Mouse (Mus musculus) thymus, postnatal 10 days (tissue): ENCODE measurements at regions not wholly inside any gene's neighbourhood (a gene's known extent, or its start where the extent isn't known, plus 50 kb on each side); places are given as distances from the start of the nearest gene placed in this dataset.
"Not testable (repeated sequence)": the region's sequence is repeated elsewhere in the genome, so short reads cannot be mapped to it uniquely, and the experiment has no call there.

Source experiments
- DNase-seq, 2 experiments: peaks; one replicate each; pipeline ENCODE4 v3.0.0; 2021; ENCODE audit warnings: low spot score in 2 of 2

- no peak for DNase-seq
Measured at GRCm38 (mm10) chr2:166324439-166324838, 169.0 kb upstream of the Sulf2 start.

- DNase-seq = no peak
Measured at GRCm38 (mm10) chr2:166322668-166323043, 167.2 kb upstream of the Sulf2 start.

- no peak for DNase-seq
Measured at GRCm38 (mm10) chr2:166321992-166322667, 166.7 kb upstream of the Sulf2 start.

DNA sequence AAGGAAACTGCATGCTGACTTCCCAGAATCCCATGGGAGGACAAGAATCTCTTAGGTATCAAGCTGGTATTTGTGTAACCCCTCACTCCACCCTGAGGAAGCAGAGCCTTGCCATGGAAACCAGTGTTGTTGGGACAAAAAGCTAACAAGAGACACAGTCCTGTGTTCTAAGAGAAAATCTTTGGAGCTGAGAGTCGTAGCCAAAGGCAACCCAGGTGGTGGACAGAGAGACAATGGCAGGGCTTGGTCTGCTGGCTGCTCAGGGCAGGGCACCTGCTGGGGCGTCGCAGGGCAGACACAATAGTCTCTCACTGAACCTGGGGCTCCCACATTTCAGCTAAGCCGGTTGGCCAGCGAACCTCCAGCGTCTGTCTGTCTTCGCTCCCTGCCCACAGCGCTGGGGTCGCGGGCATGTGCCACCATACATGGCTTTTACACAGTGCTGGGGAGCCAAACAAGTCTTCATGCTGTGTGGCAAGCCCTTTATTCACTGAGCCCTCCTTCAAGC, 161.0 kb upstream of the Sulf2 start:
- DNase-seq = no peak

DNA sequence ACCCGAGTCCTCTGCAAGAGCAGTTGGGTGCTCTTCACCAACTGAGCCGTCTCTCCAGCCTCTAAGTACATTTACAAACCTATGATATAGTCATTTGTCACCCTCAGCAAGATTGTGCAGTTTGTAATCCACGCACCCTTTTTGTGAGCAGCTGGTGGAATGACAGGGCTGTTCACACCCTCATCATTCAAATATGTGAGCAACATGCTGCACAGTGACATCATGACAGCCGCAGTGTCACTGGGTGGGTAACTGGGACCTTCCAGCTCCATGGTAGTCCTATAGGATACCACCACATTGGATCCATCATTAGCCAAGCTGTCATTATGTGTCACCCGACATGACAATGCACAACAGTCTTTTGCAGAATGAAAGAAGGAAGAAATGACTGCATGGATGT, 155.0 kb upstream of the Sulf2 start:
- DNase-seq = no peak

- no peak for DNase-seq
Measured at GRCm38 (mm10) chr2:166309882-166310281, 154.4 kb upstream of the Sulf2 start.

GRCm38 (mm10) chr2:166307551-166307950, 152.1 kb upstream of the Sulf2 start:
- DNase-seq = no peak

- DNase-seq = no peak
Measured at GRCm38 (mm10) chr2:166305044-166306002, 149.9 kb upstream of the Sulf2 start.

DNA sequence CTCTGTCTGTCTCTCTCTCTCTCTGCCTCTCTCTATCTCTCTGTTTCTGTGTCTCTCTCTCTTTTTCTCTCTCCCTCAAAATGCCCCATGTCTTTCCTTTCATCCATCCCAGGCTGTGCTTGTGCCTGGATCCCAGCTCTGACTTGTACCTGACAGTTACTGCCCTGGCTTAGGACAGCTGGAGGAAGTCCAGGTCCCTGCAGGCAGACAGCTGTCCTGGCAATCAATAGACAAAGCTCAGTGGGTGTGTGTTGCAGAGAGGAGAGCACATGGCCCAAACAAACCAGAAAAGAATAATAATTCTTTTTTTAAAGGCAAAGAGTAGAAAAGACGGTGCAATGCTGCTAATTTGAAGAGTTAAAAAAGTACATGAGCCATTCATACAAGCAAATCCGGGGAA, 148.4 kb upstream of the Sulf2 start:
- no peak for DNase-seq

- no peak for DNase-seq
Measured at GRCm38 (mm10) chr2:166301161-166301560, 145.7 kb upstream of the Sulf2 start.

DNA sequence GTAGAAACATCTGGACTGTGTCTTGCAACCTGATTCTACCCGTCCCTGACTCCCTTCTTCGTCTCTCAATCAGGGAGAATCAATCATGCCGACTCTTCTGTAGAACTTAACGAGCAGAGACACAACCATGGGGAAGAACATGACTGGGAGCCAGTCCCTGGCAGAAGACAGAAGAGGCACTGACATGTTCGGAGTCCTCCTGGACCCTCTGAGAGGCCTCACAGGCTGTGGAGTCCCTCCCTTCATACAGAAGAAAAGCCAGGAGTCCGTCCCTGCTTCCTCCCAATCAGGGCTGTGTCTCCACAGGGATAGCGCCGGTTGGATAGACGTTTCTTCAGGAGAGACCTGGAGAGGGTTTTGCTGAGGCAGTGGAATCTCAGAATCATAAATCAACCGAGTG, 139.2 kb upstream of the Sulf2 start:
- no peak for DNase-seq

DNA sequence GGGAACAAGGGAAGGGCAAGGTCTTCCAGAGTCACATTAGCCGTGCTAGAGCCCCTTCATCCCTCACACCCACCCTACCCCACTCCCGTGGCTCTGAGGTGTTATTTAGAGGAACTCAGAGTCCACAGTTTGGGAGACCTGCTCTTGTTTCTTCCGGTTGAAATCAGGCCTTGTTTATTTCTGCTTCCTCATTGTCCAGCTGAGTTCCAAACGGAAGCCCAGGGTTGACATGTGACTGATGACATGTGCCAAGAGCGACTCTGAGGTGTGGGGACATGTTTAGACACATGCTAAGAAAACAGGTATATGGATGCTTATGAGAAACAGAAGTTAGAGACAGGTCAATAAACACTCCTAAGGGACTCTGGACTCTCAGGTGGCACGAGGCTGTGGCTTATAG, 137.5 kb upstream of the Sulf2 start:
- no peak for DNase-seq

DNA sequence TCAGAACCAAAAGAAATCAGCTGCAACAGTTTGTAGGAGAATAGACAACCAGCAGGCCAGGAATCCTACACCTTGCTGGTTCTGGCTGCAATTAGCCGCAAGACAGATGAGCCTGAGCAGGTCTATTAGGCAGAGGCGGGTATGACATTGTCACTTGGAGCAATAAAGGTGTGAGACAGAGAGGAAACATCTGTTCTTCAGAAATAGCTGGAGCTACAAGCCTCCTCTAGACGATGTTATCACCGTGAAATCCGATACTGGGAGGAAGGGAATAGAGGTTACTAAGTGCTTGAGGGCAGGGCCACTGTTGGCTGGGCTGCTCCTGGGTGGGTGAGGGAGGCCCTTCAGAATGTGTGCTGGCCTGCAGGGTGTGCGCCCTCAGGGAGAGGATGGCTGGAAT, 135.8 kb upstream of the Sulf2 start:
- no peak for DNase-seq

GRCm38 (mm10) chr2:166290826-166291225, 135.4 kb upstream of the Sulf2 start:
- DNase-seq = no peak

GRCm38 (mm10) chr2:166289198-166289597, 133.7 kb upstream of the Sulf2 start:
- DNase-seq = no peak

DNA sequence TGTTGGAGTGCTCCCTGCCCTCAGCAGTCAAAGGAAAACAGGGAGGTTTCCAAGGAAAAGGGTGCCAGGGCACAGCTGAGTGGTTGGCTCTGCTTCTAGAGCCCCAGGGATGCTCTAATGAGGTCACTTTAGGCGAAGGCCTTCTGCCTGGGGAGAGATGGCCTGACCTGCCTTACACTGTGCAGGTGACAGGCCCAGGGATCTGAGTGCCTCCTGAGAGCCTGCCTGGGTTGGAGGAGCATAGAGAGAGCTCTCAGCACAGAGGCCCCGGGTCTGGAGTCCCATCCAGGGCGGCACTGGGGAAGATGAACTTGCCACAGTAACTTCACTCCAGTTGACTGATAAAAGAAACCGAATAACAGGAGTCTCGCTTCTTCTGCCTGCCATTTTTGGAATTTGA, 125.7 kb upstream of the Sulf2 start:
- DNase-seq = not testable (repeated sequence)

- no peak for DNase-seq
Measured at GRCm38 (mm10) chr2:166280651-166281127, 125.2 kb upstream of the Sulf2 start.

DNA sequence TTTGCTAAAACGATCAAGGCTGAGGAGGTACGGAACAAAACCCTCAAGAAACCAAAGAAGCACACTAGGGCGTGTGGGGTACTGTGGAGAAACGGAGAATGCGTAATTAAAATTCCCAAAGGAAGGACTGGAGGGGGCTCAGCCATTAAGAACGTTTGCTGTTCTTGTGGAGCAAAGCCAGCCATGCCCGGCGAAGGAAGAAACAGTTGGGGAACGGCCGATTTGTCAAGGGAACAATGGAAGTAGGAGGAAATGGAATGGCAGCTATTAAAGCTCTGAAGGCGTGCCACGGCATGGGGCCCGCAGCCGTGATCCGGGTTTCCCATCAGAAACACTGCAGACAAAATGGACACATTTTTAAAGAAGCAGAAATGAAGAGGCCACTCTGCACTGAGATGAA, 124.2 kb upstream of the Sulf2 start:
- no peak for DNase-seq

GRCm38 (mm10) chr2:166275398-166275797, 119.9 kb upstream of the Sulf2 start:
- DNase-seq = no peak

DNA sequence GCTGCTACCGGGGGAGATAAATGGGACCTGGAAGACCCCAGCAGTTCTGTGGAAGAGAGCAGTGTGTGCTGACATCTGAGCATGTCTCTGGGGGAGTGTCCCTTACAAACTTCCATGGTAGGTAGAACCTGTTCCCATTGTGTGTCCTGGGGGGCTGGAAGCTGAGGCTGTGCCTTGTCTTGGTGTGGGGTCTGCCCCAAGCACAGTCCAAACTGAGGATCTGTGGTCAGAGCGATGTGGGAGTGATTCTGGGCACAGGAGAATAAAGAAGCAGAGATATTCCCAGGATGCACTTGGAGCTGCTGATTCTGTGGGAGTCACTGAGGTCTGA, 118.5 kb upstream of the Sulf2 start:
- DNase-seq = no peak

DNA sequence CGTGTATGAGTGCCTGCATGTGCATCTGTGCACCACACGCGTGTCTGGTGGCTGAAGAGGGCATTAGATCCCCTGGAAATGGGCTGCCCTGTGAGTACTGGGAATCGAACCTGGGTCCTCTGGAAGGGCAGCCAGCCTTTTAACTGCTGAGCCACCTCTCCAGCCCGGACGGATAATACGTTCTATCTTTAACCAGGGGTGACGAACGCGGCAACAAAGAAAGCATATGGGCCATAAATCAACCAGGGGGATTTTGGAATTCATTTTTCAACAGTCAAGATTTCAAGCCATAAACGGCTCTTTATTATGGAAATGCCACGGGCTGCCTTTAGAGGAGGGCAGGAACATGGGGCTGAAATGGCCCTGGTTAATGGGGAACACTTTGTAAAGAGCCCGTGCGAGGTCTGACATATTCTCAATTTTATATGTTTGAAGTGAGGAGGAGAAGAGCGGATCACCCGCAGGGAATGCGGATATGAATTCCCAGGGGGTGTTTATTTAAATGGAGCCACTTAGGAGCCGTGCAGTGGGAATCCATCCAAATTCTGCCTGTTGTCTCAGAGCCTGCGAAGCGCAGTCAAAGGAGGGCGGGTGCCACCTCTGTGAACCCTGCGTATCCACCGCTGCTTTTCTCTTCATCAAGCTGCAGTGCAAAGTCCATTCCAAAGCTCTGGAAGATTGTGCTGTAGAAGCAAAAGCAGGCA, 118.0 kb upstream of the Sulf2 start:
- DNase-seq = no peak

DNA sequence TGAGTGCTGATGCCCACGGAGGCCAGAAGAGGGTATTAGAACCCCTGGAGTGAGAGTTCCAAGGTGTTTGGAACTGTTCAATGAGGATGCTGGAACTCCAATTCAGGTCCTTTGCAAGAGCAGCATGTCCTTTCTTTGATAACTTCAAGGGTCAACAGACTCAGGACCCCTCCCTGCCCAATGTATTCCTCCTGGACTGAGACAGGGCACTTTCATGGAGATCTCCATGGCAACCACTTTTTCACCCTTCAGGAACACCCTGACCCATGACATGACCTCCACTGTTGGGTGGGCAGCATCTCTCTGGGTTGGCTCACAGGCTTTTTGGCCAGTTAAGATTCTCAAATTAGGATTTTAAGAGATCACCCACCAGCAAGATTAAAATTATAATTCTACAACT, 117.4 kb upstream of the Sulf2 start:
- DNase-seq = no peak
